Mouse (Mus musculus): ENCODE measurements around the gene Sh3tc1. TPM values are rescaled to one million over a fixed set of nuclear protein-coding genes. Genes with fewer than 3 reads are reported as not detected.

The Sh3tc1 gene
- total RNA-seq, 2 experiments from 2014 or later, result 12.6 to 21.4 TPM

DNA sequence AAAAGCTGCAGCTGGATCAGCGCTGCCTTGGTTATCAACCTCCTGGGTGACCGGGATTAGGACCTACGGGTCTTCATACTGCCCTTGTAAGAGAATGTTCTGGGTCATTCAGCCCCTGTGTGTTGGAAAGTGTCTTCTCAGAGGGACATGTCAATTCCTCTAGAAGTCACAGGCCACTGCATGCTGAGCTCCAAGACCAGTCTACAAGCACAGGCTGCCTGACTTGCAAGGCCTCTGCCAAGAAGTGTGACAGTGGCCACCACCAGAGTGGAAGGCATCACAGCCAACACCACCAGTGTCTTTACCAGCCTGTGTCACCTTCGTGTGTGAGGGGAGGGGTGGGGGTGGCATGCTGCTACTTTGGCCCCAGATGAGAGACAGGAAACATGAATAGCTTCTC, 16.2 kb upstream of the Sh3tc1 start:
- no peak for DNase-seq (ENCODE audit: low spot score in 2 of 2)

DNA sequence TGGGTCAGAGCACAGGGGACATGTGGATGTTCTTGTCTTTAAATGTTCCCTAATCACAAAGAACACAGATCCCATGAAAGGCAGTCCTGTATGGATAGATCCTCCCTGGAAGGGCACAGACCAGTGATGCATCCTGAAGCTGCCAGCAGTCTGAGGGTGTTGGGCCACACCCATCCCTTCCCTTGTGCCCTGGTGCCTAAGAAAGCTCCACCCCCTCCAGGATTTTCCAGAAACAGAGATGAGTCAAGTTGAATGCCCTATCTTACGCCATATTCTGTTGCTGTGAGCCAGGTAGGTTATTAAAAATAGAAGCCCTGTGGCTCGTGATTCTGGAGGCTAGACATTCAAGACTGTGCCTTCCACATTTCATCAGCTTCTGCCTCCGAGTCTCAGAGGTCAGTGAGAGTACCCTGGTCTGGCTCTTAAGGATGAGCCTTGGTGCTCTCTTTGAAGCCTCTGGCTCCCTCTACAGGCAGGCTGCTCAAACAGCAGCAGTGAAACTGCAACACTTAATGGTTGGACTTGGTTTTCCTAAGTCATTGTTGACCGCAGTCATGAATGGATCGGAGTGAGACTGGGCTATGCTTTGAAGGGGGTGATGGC, 15.4 kb upstream of the Sh3tc1 start:
- DNase-seq (ENCODE audit: low spot score in 2 of 2), result peak in 1 of 2 experiments; percentile 29

DNA sequence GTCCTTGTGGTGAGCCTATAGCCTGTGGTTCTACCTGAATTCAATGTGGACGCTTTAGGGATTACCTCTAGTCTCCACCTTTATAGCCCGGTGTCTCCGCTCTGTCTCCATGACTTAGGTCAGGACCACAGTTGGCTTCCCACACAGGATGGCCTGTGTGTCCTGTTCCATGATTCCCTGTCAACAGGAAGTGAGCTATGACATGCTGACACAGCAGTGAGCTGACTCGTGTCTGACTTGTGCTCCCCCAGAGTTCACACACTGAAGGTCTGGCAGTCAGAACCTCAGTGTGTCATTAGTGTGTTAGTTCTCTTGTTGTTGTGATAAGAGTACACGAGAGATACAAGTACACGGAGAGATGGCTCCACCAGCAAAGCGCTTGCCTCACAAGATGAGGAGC, 11.2 kb upstream of the Sh3tc1 start:
- no peak for DNase-seq (ENCODE audit: low spot score in 2 of 2)

DNA sequence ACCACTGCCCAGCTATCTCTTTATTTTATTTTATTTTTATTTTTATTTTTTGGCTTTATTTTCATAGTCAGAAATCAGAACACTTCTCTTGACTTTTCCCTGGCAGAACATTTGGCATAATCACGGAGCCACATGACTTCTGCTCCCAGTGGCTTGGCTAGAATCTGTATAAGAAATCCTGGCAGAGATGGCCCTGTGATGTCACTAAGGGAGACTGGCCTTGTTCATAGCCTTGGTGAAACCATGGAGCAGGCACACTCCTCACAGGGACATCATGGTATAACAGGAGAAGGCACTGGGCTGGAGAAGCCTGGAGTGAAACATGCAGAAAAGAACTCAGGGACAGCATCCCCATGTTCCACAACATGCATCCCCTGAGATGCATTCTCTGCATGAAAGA, 10.2 kb upstream of the Sh3tc1 start:
- DNase-seq (ENCODE audit: low spot score in 2 of 2), result no peak

DNA sequence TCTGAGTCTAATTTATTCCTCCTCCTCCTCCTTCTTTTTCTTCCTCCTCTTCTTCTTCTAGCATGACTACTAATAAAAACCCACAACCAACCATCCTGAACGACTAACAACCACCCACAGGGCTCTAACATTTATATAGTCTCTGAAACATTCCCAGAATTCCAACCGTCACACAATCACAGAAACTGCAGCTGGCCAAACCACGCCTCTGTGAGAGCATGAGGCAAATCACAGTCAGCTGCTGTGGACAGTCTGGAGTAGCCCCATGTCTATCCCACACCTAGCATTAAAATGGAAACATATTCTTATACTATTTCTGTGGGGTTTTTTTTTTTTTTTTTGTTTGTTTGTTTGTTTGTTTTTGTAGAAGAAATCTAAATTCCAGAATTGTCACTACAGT, 9.6 kb upstream of the Sh3tc1 start:
- no peak for DNase-seq (ENCODE audit: low spot score in 2 of 2)

DNA sequence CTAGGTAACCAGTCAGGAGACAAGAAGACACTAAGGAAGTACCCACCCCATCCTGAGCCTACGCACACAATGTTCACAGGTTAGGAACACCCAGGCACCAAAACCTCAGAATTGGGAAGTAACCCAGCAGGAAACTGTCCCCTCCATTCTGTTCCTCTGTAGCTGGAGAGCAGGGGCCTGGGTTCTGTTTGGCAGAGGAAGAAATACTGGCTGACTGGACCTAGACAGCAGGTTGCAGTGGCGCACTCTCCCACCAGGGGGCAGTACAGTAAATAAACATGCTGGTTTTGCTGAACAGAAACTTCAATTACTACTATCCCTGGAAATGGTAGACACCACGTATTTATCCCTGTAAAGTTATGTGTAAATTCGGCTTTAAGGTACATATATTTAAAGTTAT, 7.1 kb upstream of the Sh3tc1 start:
- DNase-seq (ENCODE audit: low spot score in 2 of 2), result peak in 1 of 2 experiments; percentile 56

DNA sequence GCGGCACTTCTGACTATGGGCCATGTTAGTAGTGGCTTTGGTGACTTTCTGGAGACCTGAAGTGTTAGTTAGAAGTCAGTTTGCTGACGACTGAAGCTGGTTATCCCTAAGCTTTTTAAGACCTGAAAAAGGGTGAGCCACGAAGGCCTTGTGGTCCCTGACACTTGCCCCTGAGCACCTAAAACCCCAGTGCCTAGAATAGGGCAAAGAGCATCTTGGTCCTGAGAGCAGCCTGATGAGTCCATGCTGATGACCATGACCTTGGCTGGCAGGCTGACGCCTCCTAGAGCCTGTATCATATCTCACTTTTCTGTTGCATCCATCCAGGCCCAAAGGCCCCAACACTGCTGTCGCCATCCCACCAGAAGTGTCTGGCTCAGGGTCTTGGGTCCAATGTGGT, 5.6 kb upstream of the Sh3tc1 start:
- no peak for DNase-seq (ENCODE audit: low spot score in 2 of 2)

DNA sequence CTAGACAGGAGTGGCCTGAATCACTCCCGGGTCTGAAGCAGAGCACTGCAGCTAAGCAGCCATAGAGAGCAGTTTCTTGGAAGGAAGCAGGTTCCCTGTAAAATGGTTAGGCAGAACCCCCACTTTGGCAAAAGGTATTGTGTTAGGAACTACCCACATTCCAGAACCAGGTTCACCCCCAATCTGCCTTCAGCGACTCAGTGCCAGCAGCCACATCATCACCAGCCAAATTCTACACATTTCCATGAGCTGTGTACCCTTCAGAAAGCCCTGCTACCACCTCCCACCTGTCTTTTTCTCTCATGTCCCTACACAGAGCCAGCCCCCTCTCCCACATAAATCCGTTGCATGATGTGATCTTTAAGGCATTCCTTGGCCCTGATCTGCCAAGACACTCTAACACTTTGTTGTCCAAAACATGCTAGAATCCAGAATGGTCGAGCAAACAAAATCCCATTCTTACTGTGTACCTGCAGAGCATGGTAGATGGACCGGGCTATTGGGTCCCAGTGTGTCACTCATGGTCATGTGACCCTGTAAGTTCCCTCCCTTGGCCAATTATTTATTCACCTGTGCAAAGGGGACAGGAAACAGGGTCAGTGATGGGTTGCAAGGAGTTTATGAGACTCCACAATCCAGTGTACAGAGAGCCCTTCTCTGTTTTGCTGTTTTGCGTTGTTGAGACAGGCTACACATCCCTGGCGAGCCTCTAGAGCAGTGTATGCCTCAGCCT, 4.4 kb upstream of the Sh3tc1 start:
- no peak for DNase-seq (ENCODE audit: low spot score in 2 of 2)

DNA sequence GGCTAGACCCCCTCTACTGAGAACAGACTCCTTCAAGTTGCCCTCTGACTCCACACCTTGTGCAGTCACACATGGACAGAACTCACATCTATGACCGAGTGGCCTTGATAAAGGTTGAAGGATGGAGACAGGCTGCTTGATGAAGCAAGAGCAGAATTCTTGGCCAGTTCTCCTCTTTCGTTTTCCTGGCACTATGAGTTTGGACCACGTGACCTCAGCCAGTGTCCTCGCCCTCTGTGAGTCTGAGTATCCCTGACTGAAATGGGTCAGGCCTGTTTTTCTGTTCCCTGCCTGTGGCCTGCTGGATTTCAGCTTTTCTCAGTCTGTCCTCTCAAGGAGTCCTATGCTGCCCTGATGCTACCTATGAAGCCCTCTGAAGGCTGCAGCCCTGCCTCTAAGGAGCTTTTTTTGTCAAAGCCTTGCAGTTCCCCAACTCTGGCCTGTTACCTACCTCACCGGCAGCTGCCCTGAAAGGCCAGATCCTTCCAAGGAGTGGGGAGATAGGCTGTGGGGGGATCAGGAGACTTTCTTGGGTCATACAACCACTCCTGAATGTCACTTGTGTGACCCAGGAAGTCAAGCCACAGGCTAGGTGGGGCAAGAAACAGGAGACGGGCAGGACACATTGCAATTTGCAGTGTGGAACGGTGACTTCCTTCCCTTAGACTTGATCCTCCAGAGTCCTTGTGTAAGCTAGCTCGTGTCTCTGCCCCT, 3.6 kb upstream of the Sh3tc1 start:
- peak in 1 of 2 experiments; percentile 39 for DNase-seq (ENCODE audit: low spot score in 2 of 2)

DNA sequence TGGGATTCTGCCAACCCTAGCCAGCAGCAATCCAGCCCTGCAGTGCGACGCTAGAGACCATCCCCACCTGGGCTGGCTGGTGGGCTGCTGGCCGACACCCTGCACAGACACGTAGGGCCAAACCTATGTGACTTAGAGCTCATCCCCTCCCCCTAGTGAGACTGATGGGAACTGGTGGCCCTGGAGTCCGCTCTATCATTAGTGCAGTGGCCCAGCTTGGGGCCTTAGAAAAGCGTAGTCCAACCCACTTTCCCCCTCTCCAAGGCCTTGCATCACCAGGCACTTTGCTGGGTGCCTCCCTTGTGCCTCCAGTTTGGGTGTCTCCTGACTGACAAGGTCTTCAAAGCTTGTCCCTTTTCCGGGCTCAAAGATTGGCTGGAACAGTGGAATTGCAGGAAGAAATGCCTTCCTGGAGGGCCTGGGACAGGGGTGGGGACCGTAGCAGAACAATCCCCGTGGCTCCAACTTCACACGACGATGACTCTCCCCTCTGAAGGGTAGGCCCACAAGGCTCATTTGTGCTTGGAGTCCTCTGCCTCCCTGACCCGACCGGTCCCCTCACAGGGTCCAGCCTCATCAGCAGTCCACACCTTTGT, 1.5 kb upstream of the Sh3tc1 start:
- no peak for DNase-seq (ENCODE audit: low spot score in 2 of 2)

DNA sequence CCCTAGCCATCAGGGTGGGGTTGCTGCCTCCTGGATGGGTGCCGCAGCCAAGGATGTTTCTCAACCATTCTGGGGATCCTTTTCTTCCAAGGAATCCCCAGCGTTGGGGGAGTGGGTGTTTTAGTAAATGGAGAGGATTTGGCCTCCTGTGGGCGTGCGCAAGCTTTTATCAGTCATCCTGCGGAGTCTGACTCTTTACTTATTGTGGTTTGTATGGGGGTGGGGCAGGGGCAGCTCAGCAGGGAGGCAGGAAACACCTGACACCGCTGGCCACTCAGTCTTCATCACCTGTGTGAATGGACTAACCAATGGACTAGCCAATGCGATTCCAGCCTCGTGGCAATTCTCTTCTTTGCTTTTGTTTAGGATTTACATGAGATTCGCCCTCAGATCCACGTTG, 929 bp upstream of the Sh3tc1 start:
- DNase-seq (ENCODE audit: low spot score in 2 of 2), result no peak

DNA sequence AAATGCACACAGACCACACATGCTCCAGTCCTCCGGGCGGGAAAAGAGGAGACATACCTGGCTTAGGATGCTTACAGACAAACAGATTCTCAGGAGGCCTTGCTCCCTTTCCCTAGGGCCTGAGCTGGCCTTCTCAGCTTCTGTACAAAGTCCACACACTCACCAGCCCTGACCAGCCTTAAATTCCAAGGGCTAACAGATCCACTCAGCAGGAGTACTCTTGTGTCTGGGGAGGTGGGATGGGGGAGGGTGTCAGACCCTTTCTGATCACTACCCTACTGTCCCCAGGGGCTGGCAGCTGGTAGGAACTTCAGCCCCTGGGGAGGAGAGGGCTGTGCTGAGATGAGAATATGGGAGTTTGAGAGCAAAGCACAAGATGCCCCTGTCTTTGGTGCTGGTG, 782 bp downstream of the Sh3tc1 start:
- DNase-seq (ENCODE audit: low spot score in 2 of 2), result no peak

DNA sequence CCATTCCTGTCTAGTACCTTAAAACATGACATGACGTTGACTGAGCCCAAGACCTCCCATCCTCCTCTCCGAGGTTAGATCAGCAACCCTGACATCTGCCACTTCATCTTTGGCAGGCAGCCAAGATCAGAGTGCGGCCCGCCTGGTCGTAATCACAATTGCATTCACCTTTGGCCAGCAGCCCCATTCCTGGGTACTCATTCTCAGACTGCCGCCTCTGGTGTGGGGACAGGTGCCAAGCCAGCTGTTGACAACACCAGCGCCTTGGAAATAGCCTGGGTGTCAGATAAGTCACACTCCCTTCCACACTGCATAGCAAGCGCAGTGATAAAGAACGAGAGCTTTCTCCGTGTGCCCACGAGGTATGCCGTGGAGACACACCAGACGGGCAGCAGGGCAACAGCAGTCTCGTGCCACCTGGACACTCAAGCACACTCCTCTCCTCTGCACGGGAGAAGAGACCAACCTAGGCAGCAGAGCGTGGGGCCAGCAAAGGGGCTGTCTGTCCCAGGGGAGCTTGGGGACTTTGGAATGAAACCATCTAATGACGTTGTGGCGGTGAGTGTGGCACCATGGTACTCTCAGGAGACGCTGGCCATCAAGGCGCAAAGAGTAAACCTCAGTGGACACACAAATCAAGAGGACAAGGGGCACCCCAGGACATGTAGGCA, 2.4 kb downstream of the Sh3tc1 start:
- DNase-seq (ENCODE audit: low spot score in 2 of 2), result no peak

DNA sequence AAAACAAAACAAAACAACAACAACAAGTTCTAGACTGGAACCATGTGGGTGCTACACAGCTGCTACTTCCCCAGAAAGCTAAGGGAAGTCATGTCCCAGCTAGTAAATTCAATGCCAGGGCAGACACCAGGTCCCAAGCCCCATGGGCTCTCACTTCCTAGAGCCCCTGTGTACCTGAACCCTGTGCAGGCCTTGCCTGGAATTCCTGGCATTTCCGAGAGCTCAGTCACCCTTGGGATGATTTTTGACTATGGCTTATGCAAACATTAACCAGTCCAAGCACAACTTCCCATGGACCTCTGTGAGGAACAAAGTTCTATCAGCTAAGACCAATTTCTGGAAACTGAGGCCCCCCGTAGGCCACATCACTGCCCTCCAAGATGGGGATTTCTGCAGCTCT, 6.3 kb downstream of the Sh3tc1 start:
- DNase-seq (ENCODE audit: low spot score in 2 of 2), result no peak

DNA sequence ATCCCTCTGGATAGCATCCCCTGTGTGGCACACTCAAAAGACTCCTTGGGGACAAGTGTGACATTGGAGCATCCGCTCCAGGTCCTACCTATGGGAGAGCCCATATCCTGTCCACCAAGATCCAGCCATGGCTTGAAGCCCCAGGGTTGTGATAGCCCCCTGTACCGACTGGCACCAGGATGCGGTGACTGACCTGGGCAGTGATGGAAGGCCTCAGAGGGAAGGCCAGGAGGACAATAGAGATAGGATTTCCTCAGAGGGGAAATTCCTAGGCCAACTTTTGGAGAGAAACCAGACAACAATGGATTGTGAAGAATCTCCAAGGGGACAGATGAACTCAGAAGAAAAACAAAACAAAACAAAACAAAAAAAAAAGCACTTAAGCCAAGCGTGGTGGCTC, 8.8 kb downstream of the Sh3tc1 start:
- DNase-seq (ENCODE audit: low spot score in 2 of 2), result no peak

DNA sequence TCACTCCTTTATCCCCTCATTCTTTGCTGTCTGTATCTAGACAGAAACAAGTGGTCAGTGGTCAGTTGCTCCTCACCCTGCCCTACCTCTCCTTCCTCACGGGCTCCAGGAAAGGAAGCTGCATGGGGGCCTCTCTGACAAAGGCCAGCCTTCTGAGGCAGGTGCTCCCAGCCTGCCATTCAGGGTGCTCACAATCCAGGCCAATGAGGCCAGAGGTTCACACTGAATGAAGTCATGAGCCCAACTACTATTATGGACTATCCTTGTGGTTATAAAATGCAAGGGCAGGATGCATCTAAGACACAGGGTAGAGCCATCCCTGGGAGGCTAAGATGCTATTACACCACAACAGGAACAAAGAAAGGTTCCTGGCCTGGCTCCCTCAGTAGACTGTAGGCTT, 9.2 kb downstream of the Sh3tc1 start:
- DNase-seq (ENCODE audit: low spot score in 2 of 2), result no peak

DNA sequence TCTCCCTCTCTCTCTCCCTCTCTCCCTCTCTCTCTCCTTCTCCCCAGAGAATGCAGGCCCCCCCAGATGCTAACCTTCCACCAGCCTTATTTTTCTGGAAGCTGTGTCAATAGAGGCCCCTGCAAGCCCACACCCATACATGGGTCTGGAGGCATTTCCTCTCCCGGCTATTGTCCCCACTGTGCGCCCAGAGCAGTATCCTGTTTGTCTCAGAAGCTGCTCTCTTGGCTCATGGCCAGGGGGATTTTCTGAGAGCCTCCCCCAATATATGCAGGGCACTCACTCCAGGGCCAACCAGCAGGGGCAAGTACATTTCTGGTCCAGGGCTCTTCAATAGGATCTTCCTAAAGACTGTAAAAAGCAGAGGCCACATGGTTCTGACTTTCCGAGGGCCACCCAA, 9.9 kb downstream of the Sh3tc1 start:
- DNase-seq (ENCODE audit: low spot score in 2 of 2), result no peak

DNA sequence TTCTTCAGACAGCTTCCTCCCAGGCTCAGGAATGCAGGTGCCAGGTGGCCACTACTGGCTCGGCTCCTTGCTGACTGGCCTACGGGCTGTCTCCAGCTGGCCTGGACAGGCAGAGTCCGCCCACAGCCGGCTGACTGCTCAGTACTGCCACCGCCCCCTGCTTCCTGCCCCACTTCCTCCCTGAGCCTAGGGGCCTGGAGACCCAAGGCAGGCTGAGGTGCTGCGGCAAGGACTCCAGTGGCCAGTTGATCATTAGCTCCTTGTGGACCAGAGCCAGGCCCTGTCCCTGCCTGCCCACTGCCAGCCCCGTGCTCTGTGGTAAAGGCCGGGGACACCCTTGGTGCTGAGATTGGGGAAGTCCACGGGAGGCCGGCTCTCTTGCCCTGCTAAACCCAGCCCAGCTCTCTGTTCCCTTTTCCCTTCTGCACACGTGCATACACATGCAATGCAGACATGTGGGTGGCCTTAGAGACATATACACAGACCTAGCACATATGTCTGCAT, 10.8 kb downstream of the Sh3tc1 start:
- DNase-seq (ENCODE audit: low spot score in 2 of 2), result peak in 1 of 2 experiments; percentile 31

DNA sequence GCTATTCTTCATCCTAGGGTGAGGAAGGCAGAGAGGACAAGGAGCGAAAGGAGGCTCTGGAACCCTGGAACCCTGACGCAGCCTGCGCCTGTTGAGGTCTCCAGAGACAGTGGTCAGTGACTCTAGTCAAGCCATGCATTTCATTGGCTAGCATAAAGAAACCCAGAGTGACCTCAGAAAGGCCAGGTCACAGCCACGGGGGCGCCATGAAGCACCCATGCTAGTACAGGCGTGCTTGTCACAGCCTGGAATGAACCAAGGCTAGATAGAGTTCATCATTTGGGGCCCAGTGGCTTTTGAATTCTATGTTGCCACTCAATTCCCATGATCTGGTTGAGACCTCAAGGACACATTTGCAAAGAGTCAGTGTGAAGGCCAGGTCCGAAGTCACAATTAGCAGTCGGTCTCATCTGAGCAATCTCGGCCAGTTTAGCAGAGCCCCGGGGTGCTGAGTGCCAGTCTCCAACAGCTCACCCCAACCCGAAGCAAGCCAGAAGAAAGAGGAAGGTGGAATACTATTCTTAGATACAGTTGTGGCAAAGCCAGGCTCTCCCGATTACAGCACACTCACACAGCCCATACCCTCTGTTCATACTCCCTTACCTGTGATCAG, 11.3 kb downstream of the Sh3tc1 start:
- no peak for DNase-seq (ENCODE audit: low spot score in 2 of 2)

DNA sequence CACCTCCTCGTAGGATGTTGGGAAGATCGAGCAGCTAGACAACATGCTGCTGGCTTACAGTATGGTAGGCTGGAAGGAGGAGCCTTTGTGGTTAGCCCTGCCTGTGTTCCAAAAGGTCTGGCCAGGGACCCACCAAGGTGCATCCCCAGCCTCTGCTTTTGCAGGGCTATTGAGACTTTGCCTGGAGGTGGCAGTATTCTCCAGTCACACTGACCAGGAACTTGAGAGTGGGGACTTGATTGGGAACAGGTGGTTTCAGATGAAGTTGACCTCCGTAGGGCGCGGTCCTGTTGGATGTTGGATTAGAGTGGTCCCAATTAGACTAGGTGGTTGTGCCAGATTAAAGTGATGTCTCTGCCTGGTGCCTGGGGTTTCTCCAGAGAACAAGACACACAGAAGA, 12.3 kb downstream of the Sh3tc1 start:
- DNase-seq (ENCODE audit: low spot score in 2 of 2), result no peak

DNA sequence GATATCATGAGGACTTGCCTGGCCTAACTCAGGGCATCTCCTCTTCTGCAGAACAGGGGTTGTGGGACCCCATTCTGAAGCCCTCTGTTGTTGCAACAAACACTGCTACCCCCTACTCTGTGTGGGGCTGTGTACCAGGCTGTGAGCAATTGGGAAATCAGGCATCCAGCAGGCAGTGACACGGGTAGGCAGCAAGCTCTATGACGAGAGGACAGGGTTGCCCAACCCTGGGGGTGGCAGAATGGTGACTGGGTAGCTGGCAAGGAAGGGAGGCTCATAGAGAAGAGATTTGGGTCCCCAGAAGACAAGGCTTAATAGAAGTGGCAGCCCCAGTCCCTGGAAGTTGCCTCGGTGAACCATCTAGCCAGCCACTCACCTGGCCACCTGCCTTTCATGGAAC, 13.9 kb downstream of the Sh3tc1 start:
- no peak for DNase-seq (ENCODE audit: low spot score in 2 of 2)
